Mouse (Mus musculus) hindbrain, embryonic 13.5 days (tissue): ENCODE measurements around the gene App. TPM values are rescaled to one million over a fixed set of nuclear protein-coding genes. Genes with fewer than 3 reads are reported as not detected.

Experiments
- ATAC-seq: fragments of 200-750 bp; cut with Nextera tagmentation; 2 replicates; pipeline ENCODE4 v1.8.0; 2017; ENCODE audit warnings: moderate TSS enrichment; ENCODE audit not compliant: low FRiP score
- H3K27ac ChIP-seq: fragments of 300-500 bp; sonication (generic); 2 replicates; pipeline ENCODE4 v1.5.1; 2015; ENCODE audit warnings: inconsistent platforms, mild to moderate bottlenecking, moderate library complexity
- H3K27me3 ChIP-seq: fragments of 300-500 bp; sonication (generic); 2 replicates; pipeline ENCODE4 v1.6.1; 2015; ENCODE audit warnings: mild to moderate bottlenecking, inconsistent platforms
- H3K36me3 ChIP-seq: fragments of 300-500 bp; sonication (generic); 2 replicates; pipeline ENCODE4 v1.6.1; 2015; ENCODE audit warnings: mild to moderate bottlenecking, inconsistent platforms
- H3K4me1 ChIP-seq: fragments of 300-500 bp; sonication (generic); replicated peaks from 2 replicates; pipeline ENCODE4 v1.6.1; 2015; ENCODE audit warnings: inconsistent platforms
- H3K4me2 ChIP-seq: fragments of 300-500 bp; sonication (generic); 2 replicates; pipeline ENCODE4 v1.6.1; 2015; ENCODE audit warnings: inconsistent platforms, mild to moderate bottlenecking, moderate library complexity
- H3K4me3 ChIP-seq: fragments of 300-500 bp; sonication (generic); 2 replicates; pipeline ENCODE4 v1.5.1; 2015; ENCODE audit warnings: mild to moderate bottlenecking, inconsistent platforms
- H3K9ac ChIP-seq: fragments of 300-500 bp; sonication (generic); 2 replicates; pipeline ENCODE4 v1.6.1; 2015; ENCODE audit warnings: mild to moderate bottlenecking, inconsistent platforms
- H3K9me3 ChIP-seq: fragments of 300-500 bp; sonication (generic); 2 replicates; pipeline ENCODE4 v1.6.1; 2016; ENCODE audit warnings: inconsistent platforms
- WGBS: fragments of 180-500 bp; shearing (Covaris S2); methylation state at CpG from one replicate; pipeline ENCODE4 v1.1.7; 2015; 5-methylcytosine and 5-hydroxymethylcytosine counted together
- polyA plus RNA-seq: library from polyadenylated mRNA; unstranded; fragments of >200 nt; fragmentation: Nextera tagmentation; extraction: Ambion mirVana; gene quantifications from 2 replicates; pipeline ENCODE4 v1.2.1, GENCODE M21; 2015

The App gene
- polyA plus RNA-seq, 1 experiment from 2014 or later: 338 TPM

DNA sequence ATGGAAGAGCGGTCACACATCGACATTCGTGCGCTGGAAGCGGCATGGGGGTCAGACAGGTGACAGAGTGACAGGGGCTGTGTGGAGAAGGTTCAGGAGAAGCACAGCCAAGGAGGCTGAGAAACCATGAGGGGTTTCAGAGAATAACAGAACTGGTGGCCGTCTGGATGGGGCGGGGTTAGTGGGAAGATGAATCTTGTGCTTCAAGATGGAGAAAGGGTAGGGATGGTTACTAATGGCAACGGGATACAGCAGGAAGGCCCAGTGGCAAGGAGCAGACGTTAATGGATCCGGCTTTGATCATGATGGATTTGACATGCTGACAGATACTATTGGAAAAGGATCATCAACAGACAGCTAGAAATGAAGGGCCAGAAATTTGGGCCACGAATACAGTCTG is 107.3 kb downstream of the App start:
- peaks cover 10% of the 10 kb centered on the region for H3K4me1 ChIP-seq
- no peak for ATAC-seq
- peaks cover 8% of the 10 kb centered on the region; the same call in 1 of the 2 replicates for H3K36me3 ChIP-seq
- WGBS: 73% methylated on average over 11 of the region's 11 CpGs
- H3K9ac ChIP-seq: no peak overlapping the region
- H3K27me3 ChIP-seq: no peaks in the 10 kb centered on the region
- no peak overlapping the region for H3K4me2 ChIP-seq
- no peaks in the 10 kb centered on the region for H3K9me3 ChIP-seq
- H3K27ac ChIP-seq: peak overlapping the region; percentile 44; the same call in 1 of the 2 replicates
- H3K4me3 ChIP-seq: no peak overlapping the region

GRCm38 (mm10) chr16:85064800-85065199 is 108.8 kb downstream of the App start:
- Histone ChIP-seq H3K27me3 (no peaks in the 10 kb centered on the region), H3K27ac (peak overlapping the region; percentile 30; the same call in 1 of the 2 replicates), H3K4me2 (no peak overlapping the region), H3K4me1 (peaks cover 10% of the 10 kb centered on the region), H3K9me3 (no peaks in the 10 kb centered on the region), H3K4me3 (no peak overlapping the region), H3K36me3 (peaks cover 9% of the 10 kb centered on the region; the same call in 1 of the 2 replicates), H3K9ac (no peak overlapping the region)
- ATAC-seq: no peak
- 82% methylated on average over 6 of the region's 6 CpGs for whole genome bisulfite sequencing

DNA sequence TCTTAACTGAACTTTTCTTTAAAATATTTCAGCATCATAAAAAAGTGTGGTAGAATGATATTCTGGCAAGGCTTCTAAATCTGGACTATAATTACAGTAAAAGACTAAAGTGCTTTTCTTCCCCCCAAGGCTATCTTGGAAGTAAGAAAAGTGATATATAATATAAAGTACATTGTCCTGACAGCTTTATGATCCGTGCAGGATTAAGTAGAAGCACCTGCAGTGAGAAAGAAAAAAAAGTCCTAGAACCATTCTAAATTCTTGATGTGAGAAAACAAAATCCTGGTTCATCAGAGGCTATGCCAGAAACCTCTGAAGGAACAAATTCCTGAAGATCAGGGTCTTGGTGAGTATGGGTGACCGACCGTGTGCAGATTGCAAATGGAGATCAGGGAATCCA is 110.8 kb downstream of the App start:
- Histone ChIP-seq H3K4me1 (peaks cover 31% of the 10 kb centered on the region), H3K4me2 (no peak overlapping the region), H3K4me3 (no peak overlapping the region), H3K9me3 (no peaks in the 10 kb centered on the region), H3K27ac (no peak overlapping the region), H3K9ac (no peak overlapping the region), H3K36me3 (peaks cover 9% of the 10 kb centered on the region; the same call in 1 of the 2 replicates), H3K27me3 (no peaks in the 10 kb centered on the region)
- no peak for ATAC-seq
- WGBS: 88% methylated on average over 3 of the region's 3 CpGs

- Histone ChIP-seq H3K27ac (no peak overlapping the region), H3K9me3 (no peaks in the 10 kb centered on the region), H3K4me1 (peaks cover 37% of the 10 kb centered on the region), H3K4me3 (no peak overlapping the region), H3K4me2 (no peak overlapping the region), H3K27me3 (no peaks in the 10 kb centered on the region), H3K9ac (no peak overlapping the region), H3K36me3 (peaks cover 14% of the 10 kb centered on the region)
- WGBS: 95% methylated on average over 4 of the region's 4 CpGs
- no peak for ATAC-seq
These were observed 111.8 kb downstream of the App start for GRCm38 (mm10) chr16:85061725-85062124.

DNA sequence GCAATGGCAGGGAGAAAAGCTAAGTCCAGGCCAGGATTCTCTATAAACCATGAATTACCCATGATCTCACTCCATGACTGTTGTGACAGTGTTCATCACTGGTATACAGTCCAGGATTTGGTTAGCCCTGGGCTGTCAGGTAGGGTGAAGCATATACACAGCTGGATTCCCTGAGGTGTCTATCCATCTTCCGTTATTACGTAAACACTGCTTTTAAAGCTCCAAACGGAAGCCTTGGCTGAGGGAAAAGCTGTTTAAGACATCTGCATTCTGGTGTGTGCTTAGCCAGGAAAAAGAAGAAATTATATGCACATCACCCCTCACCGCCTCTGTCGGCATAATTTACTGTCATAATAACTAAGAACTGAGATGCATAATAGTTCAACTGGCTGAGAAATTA is 115.4 kb downstream of the App start:
- ATAC-seq: peak; percentile 52
- Histone ChIP-seq H3K36me3 (peaks cover 30% of the 10 kb centered on the region), H3K4me1 (peaks cover 28% of the 10 kb centered on the region), H3K27me3 (no peaks in the 10 kb centered on the region), H3K4me2 (no peak overlapping the region), H3K9me3 (no peaks in the 10 kb centered on the region), H3K4me3 (no peak overlapping the region), H3K9ac (no peak overlapping the region), H3K27ac (peak overlapping the region; percentile 78)
- 62% methylated on average over 5 of the region's 5 CpGs for WGBS

DNA sequence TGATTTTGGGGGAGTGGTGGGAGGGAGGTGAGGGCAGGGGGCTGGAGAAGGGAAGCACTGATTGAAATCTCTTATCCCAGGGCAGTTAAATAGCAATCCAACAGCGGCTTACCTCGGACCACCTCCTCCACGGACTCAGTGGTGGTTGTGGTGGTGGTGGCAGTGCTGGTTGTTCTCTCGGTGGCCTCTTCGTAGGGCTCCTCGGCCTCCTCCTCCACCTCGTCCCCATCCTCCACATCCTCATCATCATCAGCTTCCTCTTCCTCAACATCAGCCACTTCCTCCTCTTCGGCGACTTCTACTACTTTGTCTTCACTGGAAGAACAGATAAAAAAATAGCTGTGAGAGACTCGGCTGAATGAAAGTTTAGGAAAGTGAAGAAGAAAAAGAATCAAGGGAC is 117.4 kb downstream of the App start:
- Histone ChIP-seq H3K36me3 (peaks cover 23% of the 10 kb centered on the region), H3K9me3 (no peaks in the 10 kb centered on the region), H3K4me1 (peaks cover 28% of the 10 kb centered on the region), H3K4me3 (no peak overlapping the region), H3K27me3 (no peaks in the 10 kb centered on the region), H3K9ac (no peak overlapping the region), H3K4me2 (no peak overlapping the region), H3K27ac (no peak overlapping the region)
- WGBS: 97% methylated on average over 10 of the region's 10 CpGs
- no peak for ATAC-seq

GRCm38 (mm10) chr16:85053996-85054395 is 119.6 kb downstream of the App start:
- Histone ChIP-seq H3K27ac (no peak overlapping the region), H3K4me3 (no peak overlapping the region), H3K36me3 (peaks cover 21% of the 10 kb centered on the region), H3K27me3 (no peaks in the 10 kb centered on the region), H3K9ac (no peak overlapping the region), H3K4me2 (no peak overlapping the region), H3K4me1 (peaks cover 30% of the 10 kb centered on the region), H3K9me3 (no peaks in the 10 kb centered on the region)
- 96% methylated on average over 7 of the region's 7 CpGs for WGBS
- ATAC-seq: no peak

DNA sequence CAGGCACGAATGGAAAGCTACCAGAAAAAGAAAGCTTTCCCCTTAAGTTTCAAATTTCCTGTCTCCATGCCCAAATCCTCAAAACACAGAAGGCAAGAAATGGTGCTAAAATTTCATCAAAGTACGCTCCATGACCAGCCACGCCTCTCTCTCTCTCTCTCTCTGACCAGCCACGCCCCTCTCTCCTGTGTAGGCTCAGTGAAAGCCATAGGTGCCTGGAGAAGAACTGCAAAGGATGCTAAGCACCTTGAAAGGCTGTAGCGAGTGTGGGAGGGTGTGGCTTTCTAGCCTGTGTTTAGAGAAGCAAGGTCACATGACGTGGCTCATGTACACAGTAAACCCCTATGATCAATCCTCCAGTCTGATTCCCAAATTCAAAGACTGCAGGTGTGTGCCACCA is 126.3 kb downstream of the App start:
- H3K9ac ChIP-seq: no peak overlapping the region
- H3K9me3 ChIP-seq: no peaks in the 10 kb centered on the region
- H3K27ac ChIP-seq: no peak overlapping the region
- 78% methylated on average over 6 of the region's 6 CpGs for WGBS
- H3K4me1 ChIP-seq: peaks cover 15% of the 10 kb centered on the region
- no peak overlapping the region for H3K4me2 ChIP-seq
- no peak for ATAC-seq
- H3K27me3 ChIP-seq: no peaks in the 10 kb centered on the region
- H3K4me3 ChIP-seq: no peak overlapping the region
- peaks cover 20% of the 10 kb centered on the region for H3K36me3 ChIP-seq

- Histone ChIP-seq H3K27ac (no peak overlapping the region), H3K27me3 (no peaks in the 10 kb centered on the region), H3K9me3 (no peaks in the 10 kb centered on the region), H3K4me2 (no peak overlapping the region), H3K36me3 (peaks cover 22% of the 10 kb centered on the region), H3K4me1 (peaks cover 30% of the 10 kb centered on the region), H3K9ac (no peak overlapping the region), H3K4me3 (no peak overlapping the region)
- WGBS: 59% methylated on average over 3 of the region's 3 CpGs
- no peak for ATAC-seq
These were observed 132.2 kb downstream of the App start for GRCm38 (mm10) chr16:85041153-85041959.

GRCm38 (mm10) chr16:85038731-85039130 is 134.8 kb downstream of the App start:
- H3K27ac ChIP-seq: peak overlapping the region; percentile 69; the same call in 1 of the 2 replicates
- H3K9me3 ChIP-seq: no peaks in the 10 kb centered on the region
- H3K27me3 ChIP-seq: no peaks in the 10 kb centered on the region
- no peak overlapping the region for H3K9ac ChIP-seq
- H3K4me2 ChIP-seq: no peak overlapping the region
- no peak overlapping the region for H3K4me3 ChIP-seq
- peaks cover 16% of the 10 kb centered on the region for H3K36me3 ChIP-seq
- H3K4me1 ChIP-seq: peaks cover 35% of the 10 kb centered on the region
- 87% methylated on average over 8 of the region's 8 CpGs for WGBS
- no peak for ATAC-seq

DNA sequence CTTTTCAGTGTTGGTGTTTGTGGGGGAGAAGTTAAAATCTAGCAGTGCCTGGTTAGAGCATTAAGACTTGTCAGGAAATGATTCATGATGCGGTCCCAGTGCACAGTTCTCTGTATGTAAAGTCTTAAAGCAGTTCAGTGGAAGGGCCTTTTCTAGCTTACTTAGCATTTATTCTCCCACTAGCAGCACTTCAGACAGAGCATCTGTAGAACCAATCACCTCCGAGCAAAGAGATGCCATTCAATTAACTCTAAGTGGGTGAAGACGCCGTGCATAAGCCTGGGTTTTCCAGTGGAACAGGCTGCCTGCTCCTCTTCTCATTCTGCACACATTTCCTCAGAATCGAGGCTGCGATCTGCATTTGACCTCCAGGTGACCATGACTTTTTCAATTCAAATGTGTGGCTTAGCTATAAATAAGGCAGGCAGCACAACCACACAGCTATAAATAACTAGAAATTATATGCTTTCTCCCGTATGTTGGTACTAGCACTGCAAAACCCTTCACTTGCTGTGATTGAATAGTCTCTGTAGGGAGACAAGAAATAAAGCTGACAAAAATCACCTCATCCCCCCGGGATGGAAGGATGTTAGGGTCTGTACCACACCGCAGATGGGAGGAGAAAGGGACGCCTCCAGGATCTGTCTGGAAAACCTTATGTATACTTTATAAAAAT is 135.5 kb downstream of the App start:
- no peaks in the 10 kb centered on the region for H3K9me3 ChIP-seq
- no peak overlapping the region for H3K9ac ChIP-seq
- WGBS: 62% methylated on average over 10 of the region's 10 CpGs
- peak; percentile 52 for ATAC-seq
- peaks cover 35% of the 10 kb centered on the region for H3K4me1 ChIP-seq
- H3K27me3 ChIP-seq: no peaks in the 10 kb centered on the region
- H3K4me2 ChIP-seq: no peak overlapping the region
- peaks cover 11% of the 10 kb centered on the region for H3K36me3 ChIP-seq
- peak overlapping the region; percentile 74 for H3K27ac ChIP-seq
- no peak overlapping the region for H3K4me3 ChIP-seq

- H3K27ac ChIP-seq: no peak overlapping the region; the same call in 1 of the 2 replicates
- ATAC-seq: no peak
- 83% methylated on average over 5 of the region's 5 CpGs for WGBS
These were observed 137.8 kb downstream of the App start for GRCm38 (mm10) chr16:85035815-85036214.

More at GRCm38 (mm10) chr16:85035815-85036214, 137.8 kb downstream of the App start:
- no peaks in the 10 kb centered on the region for H3K27me3 ChIP-seq
- H3K4me3 ChIP-seq: no peak overlapping the region
- H3K4me2 ChIP-seq: no peak overlapping the region
- peaks cover 20% of the 10 kb centered on the region for H3K4me1 ChIP-seq
- peaks cover 12% of the 10 kb centered on the region for H3K36me3 ChIP-seq
- H3K9me3 ChIP-seq: no peaks in the 10 kb centered on the region
- H3K9ac ChIP-seq: no peak overlapping the region
